Mouse (Mus musculus) hindbrain, embryonic 12.5 days (tissue): ENCODE measurements around the gene Platr17. TPM values are rescaled to one million over a fixed set of nuclear protein-coding genes. Genes with fewer than 3 reads are reported as not detected.

Experiments
- ATAC-seq: fragments of 200-750 bp; cut with Nextera tagmentation; 2 replicates; pipeline ENCODE4 v1.8.0; 2017; ENCODE audit warnings: moderate TSS enrichment; ENCODE audit not compliant: low FRiP score
- H3K27ac ChIP-seq: fragments of 300-500 bp; sonication (generic); 2 replicates; pipeline ENCODE4 v1.5.1; 2016; ENCODE audit warnings: mild to moderate bottlenecking
- H3K27me3 ChIP-seq: fragments of 300-500 bp; sonication (generic); 2 replicates; pipeline ENCODE4 v1.6.1; 2016; ENCODE audit warnings: mild to moderate bottlenecking
- H3K36me3 ChIP-seq: fragments of 300-500 bp; sonication (generic); 2 replicates; pipeline ENCODE4 v1.6.1; 2016; ENCODE audit warnings: mild to moderate bottlenecking
- H3K4me1 ChIP-seq: fragments of 300-500 bp; sonication (generic); 2 replicates; pipeline ENCODE4 v1.6.1; 2016
- H3K4me2 ChIP-seq: fragments of 300-500 bp; sonication (generic); replicated peaks from 2 replicates; pipeline ENCODE4 v1.6.1; 2016; ENCODE audit warnings: mild to moderate bottlenecking
- H3K4me3 ChIP-seq: fragments of 300-500 bp; sonication (generic); 2 replicates; pipeline ENCODE4 v1.5.1; 2016; ENCODE audit warnings: mild to moderate bottlenecking
- H3K9ac ChIP-seq: fragments of 300-500 bp; sonication (generic); 2 replicates; pipeline ENCODE4 v1.6.1; 2016; ENCODE audit warnings: mild to moderate bottlenecking, moderate library complexity
- H3K9me3 ChIP-seq: fragments of 300-500 bp; sonication (generic); replicated peaks from 2 replicates; pipeline ENCODE4 v1.6.1; 2016; ENCODE audit warnings: mild to moderate bottlenecking
- WGBS: fragments of 180-500 bp; shearing (Covaris S2); methylation state at CpG from one replicate; pipeline ENCODE4 v1.1.7; 2016; 5-methylcytosine and 5-hydroxymethylcytosine counted together
- polyA plus RNA-seq: library from polyadenylated mRNA; unstranded; fragments of >200 nt; fragmentation: Nextera tagmentation; extraction: Ambion mirVana; gene quantifications from 2 replicates; pipeline ENCODE4 v1.2.1, GENCODE M21; 2016

Gene Platr17
- polyA plus RNA-seq, 1 experiment from 2014 or later = not detected

GRCm38 (mm10) chr17:33908331-33909076, 3.6 kb downstream of the Platr17 start:
- ATAC-seq = peak; percentile 14
- Histone ChIP-seq H3K4me1 (peaks cover 23% of the 10 kb centered on the region), H3K4me3 (peak overlapping the region; percentile 82), H3K36me3 (peaks cover 24% of the 10 kb centered on the region), H3K27me3 (no peaks in the 10 kb centered on the region), H3K9ac (peak overlapping the region; percentile 78), H3K4me2 (peak overlapping the region; percentile 97), H3K27ac (peak overlapping the region; percentile 92), H3K9me3 (no peaks in the 10 kb centered on the region)
- WGBS = under 1% methylated on average over 44 of the region's 44 CpGs

- no peaks in the 10 kb centered on the region for H3K9me3 ChIP-seq
- peaks cover 23% of the 10 kb centered on the region for H3K4me1 ChIP-seq
- H3K27me3 ChIP-seq = no peaks in the 10 kb centered on the region
- WGBS = under 1% methylated on average over 68 of the region's 68 CpGs
- peak within 1 kb of the TSS; percentile 92 for H3K27ac ChIP-seq
- peak within 1 kb of the TSS; percentile 97 for H3K4me2 ChIP-seq
- H3K4me3 ChIP-seq = peak within 1 kb of the TSS; percentile 82
- H3K9ac ChIP-seq = peak within 1 kb of the TSS; percentile 87
- peak; percentile 96 for ATAC-seq
- H3K36me3 ChIP-seq = peaks cover 32% of the 10 kb centered on the region
Observed at GRCm38 (mm10) chr17:33909077-33909868, 4.3 kb downstream of the Platr17 start, which contains the start of gene Daxx. Gene Daxx, plus strand, starts transcription at chr17:33909414.

GRCm38 (mm10) chr17:33909869-33910250, 4.9 kb downstream of the Platr17 start:
- Histone ChIP-seq H3K4me2 (peak overlapping the region; percentile 97), H3K9me3 (no peaks in the 10 kb centered on the region), H3K4me3 (peak overlapping the region; percentile 82), H3K27me3 (no peaks in the 10 kb centered on the region), H3K27ac (peak overlapping the region; percentile 92), H3K9ac (peak overlapping the region; percentile 87), H3K36me3 (peaks cover 37% of the 10 kb centered on the region), H3K4me1 (peaks cover 25% of the 10 kb centered on the region)
- peak; percentile 5; the same call in 1 of the 2 replicates for ATAC-seq
- WGBS = under 1% methylated on average over 14 of the region's 14 CpGs

- Histone ChIP-seq H3K4me3 (peak overlapping the region; percentile 82), H3K27me3 (no peaks in the 10 kb centered on the region), H3K4me2 (peak overlapping the region; percentile 97), H3K27ac (no peak overlapping the region), H3K9me3 (no peaks in the 10 kb centered on the region), H3K36me3 (peaks cover 41% of the 10 kb centered on the region), H3K4me1 (peaks cover 29% of the 10 kb centered on the region), H3K9ac (peak overlapping the region; percentile 87)
- ATAC-seq = no peak
- 57% methylated on average over 11 of the region's 11 CpGs for WGBS
Observed at GRCm38 (mm10) chr17:33910346-33911051, 5.6 kb downstream of the Platr17 start.

- no peak overlapping the region for H3K4me2 ChIP-seq
- no peaks in the 10 kb centered on the region for H3K27me3 ChIP-seq
- no peak overlapping the region for H3K9ac ChIP-seq
- H3K4me3 ChIP-seq = no peak overlapping the region
- no peak overlapping the region for H3K27ac ChIP-seq
- H3K9me3 ChIP-seq = no peaks in the 10 kb centered on the region
- peaks cover 29% of the 10 kb centered on the region for H3K4me1 ChIP-seq
- no peak for ATAC-seq
- peaks cover 41% of the 10 kb centered on the region for H3K36me3 ChIP-seq
- WGBS = 92% methylated on average over 31 of the region's 31 CpGs
Observed at GRCm38 (mm10) chr17:33911052-33911812, 6.3 kb downstream of the Platr17 start.

GRCm38 (mm10) chr17:33911813-33912414, 7.0 kb downstream of the Platr17 start:
- Histone ChIP-seq H3K4me1 (peaks cover 33% of the 10 kb centered on the region), H3K36me3 (peaks cover 41% of the 10 kb centered on the region), H3K4me2 (no peak overlapping the region), H3K27ac (no peak overlapping the region), H3K4me3 (no peak overlapping the region), H3K27me3 (no peaks in the 10 kb centered on the region), H3K9me3 (no peaks in the 10 kb centered on the region), H3K9ac (no peak overlapping the region)
- ATAC-seq = no peak
- WGBS = 90% methylated on average over 28 of the region's 28 CpGs

- Histone ChIP-seq H3K27me3 (0 out of 2 replicates have a peak, but pooled peaks cover 4% of the 10 kb centered on the region), H3K4me2 (no peak overlapping the region), H3K27ac (no peak overlapping the region), H3K9ac (no peak overlapping the region), H3K36me3 (peaks cover 47% of the 10 kb centered on the region), H3K9me3 (no peaks in the 10 kb centered on the region), H3K4me1 (peaks cover 33% of the 10 kb centered on the region), H3K4me3 (no peak overlapping the region)
- ATAC-seq = no peak
- WGBS = 89% methylated on average over 10 of the region's 10 CpGs
Observed at GRCm38 (mm10) chr17:33913264-33913663, 8.3 kb downstream of the Platr17 start.

- H3K27me3 ChIP-seq = 0 out of 2 replicates have a peak, but pooled peaks cover 9% of the 10 kb centered on the region
- WGBS = 96% methylated on average over 8 of the region's 8 CpGs
- H3K27ac ChIP-seq = no peak overlapping the region
- peaks cover 37% of the 10 kb centered on the region for H3K4me1 ChIP-seq
- no peak overlapping the region for H3K4me2 ChIP-seq
- H3K9me3 ChIP-seq = no peaks in the 10 kb centered on the region
- peaks cover 47% of the 10 kb centered on the region for H3K36me3 ChIP-seq
- no peak for ATAC-seq
- no peak overlapping the region for H3K9ac ChIP-seq
- no peak overlapping the region for H3K4me3 ChIP-seq
Observed at GRCm38 (mm10) chr17:33913905-33914304, 9.0 kb downstream of the Platr17 start.

- Histone ChIP-seq H3K9ac (no peak overlapping the region), H3K9me3 (no peaks in the 10 kb centered on the region), H3K27me3 (0 out of 2 replicates have a peak, but pooled peaks cover 9% of the 10 kb centered on the region), H3K27ac (peak overlapping the region; percentile 30), H3K4me3 (no peak overlapping the region; the same call in 1 of the 2 replicates), H3K36me3 (peaks cover 47% of the 10 kb centered on the region), H3K4me2 (peak overlapping the region; percentile 46), H3K4me1 (peaks cover 45% of the 10 kb centered on the region)
- WGBS = 72% methylated on average over 13 of the region's 13 CpGs
- ATAC-seq = no peak
Observed at GRCm38 (mm10) chr17:33914969-33915391, 10.0 kb downstream of the Platr17 start.

GRCm38 (mm10) chr17:33915671-33916250, 10.8 kb downstream of the Platr17 start, which contains the start of the genes Tapbp and Zbtb22:
Gene Tapbp, plus strand, starts transcription at chr17:33915899.
Gene Zbtb22, plus strand, starts transcription at chr17:33915904.
- ATAC-seq = peak; percentile 90
- peak within 1 kb of the TSS; percentile 56 for H3K4me3 ChIP-seq
- H3K36me3 ChIP-seq = peaks cover 47% of the 10 kb centered on the region
- H3K9ac ChIP-seq = peak within 1 kb of the TSS; percentile 70
- H3K27me3 ChIP-seq = 0 out of 2 replicates have a peak, but pooled peaks cover 9% of the 10 kb centered on the region
- peak within 1 kb of the TSS; percentile 89 for H3K27ac ChIP-seq
- peak within 1 kb of the TSS; percentile 46 for H3K4me2 ChIP-seq
- WGBS = 1% methylated on average over 34 of the region's 34 CpGs
- no peaks in the 10 kb centered on the region for H3K9me3 ChIP-seq
- H3K4me1 ChIP-seq = peaks cover 44% of the 10 kb centered on the region
